Mouse (Mus musculus): ENCODE measurements around the gene Ap2m1. TPM values are rescaled to one million over a fixed set of nuclear protein-coding genes. Genes with fewer than 3 reads are reported as not detected.

Ap2m1 gene
- polyA plus RNA-seq, 1 experiment from 2014 or later = 624 TPM

GRCm38 (mm10) chr16:20557381-20557780 is 22.1 kb downstream of the Ap2m1 start:
- no peak for ATAC-seq (ENCODE audit: low read depth)
- 65% methylated on average over 7 of the region's 7 CpGs for WGBS
- Histone ChIP-seq H3K4me3 (ENCODE audit: low read length) (no peak overlapping the region), H3K9ac (ENCODE audit: low read length) (no peak overlapping the region), H3K27me3 (ENCODE audit: control insufficient read depth, insufficient read depth, low read depth, low read length) (no peaks in the 10 kb centered on the region), H3K9me3 (ENCODE audit: control insufficient read depth, low read length) (no peaks in the 10 kb centered on the region), H3K36me3 (ENCODE audit: control insufficient read depth, insufficient read depth, low read length) (peaks cover 48% of the 10 kb centered on the region), H3K27ac (ENCODE audit: low read length) (no peak overlapping the region), H3K4me1 (replicated peaks; ENCODE audit: control insufficient read depth, insufficient read depth, low read length) (no peaks in the 10 kb centered on the region), H3K4me2 (ENCODE audit: low read depth, low read length) (no peak overlapping the region)

GRCm38 (mm10) chr16:20565075-20565474 is 29.8 kb downstream of the Ap2m1 start:
- no peaks in the 10 kb centered on the region for H3K9me3 ChIP-seq (ENCODE audit: control insufficient read depth, low read length)
- 45% methylated on average over 1 of the region's 1 CpGs for WGBS
- no peaks in the 10 kb centered on the region for H3K4me1 ChIP-seq (replicated peaks; ENCODE audit: control insufficient read depth, insufficient read depth, low read length)
- no peak overlapping the region for H3K4me3 ChIP-seq (ENCODE audit: low read length)
- peaks cover 15% of the 10 kb centered on the region for H3K36me3 ChIP-seq (ENCODE audit: control insufficient read depth, insufficient read depth, low read length)
- H3K4me2 ChIP-seq (ENCODE audit: low read depth, low read length) = no peak overlapping the region
- no peak for ATAC-seq (ENCODE audit: low read depth)
- no peak overlapping the region for H3K27ac ChIP-seq (ENCODE audit: low read length)
- H3K9ac ChIP-seq (ENCODE audit: low read length) = no peak overlapping the region
- no peaks in the 10 kb centered on the region for H3K27me3 ChIP-seq (ENCODE audit: control insufficient read depth, insufficient read depth, low read depth, low read length)

- H3K4me1 ChIP-seq (replicated peaks; ENCODE audit: control insufficient read depth, insufficient read depth, low read length) = peaks cover 11% of the 10 kb centered on the region
- H3K27ac ChIP-seq (ENCODE audit: low read length) = no peak within 1 kb of the TSS
- peak within 1 kb of the TSS; percentile 42; the same call in 1 of the 2 replicates for H3K9ac ChIP-seq (ENCODE audit: low read length)
- no peaks in the 10 kb centered on the region for H3K9me3 ChIP-seq (ENCODE audit: control insufficient read depth, low read length)
- WGBS = under 1% methylated on average over 24 of the region's 24 CpGs
- no peaks in the 10 kb centered on the region for H3K36me3 ChIP-seq (ENCODE audit: control insufficient read depth, insufficient read depth, low read length)
- ATAC-seq (ENCODE audit: low read depth) = peak; percentile 34
- peak within 1 kb of the TSS; percentile 51 for H3K4me3 ChIP-seq (ENCODE audit: low read length)
- H3K4me2 ChIP-seq (ENCODE audit: low read depth, low read length) = peak within 1 kb of the TSS; percentile 83
- H3K27me3 ChIP-seq (ENCODE audit: control insufficient read depth, insufficient read depth, low read depth, low read length) = peaks cover 54% of the 10 kb centered on the region
Observed at GRCm38 (mm10) chr16:20589366-20589938, 54.2 kb downstream of the Ap2m1 start, which contains the start of gene Vwa5b2. Gene Vwa5b2 (plus strand): TSS chr16:20589471.

- 0% methylated on average over 39 of the region's 39 CpGs for WGBS
- peak; percentile 80 for ATAC-seq (ENCODE audit: low read depth)
- H3K36me3 ChIP-seq (ENCODE audit: control insufficient read depth, insufficient read depth, low read length) = no peaks in the 10 kb centered on the region
- peak overlapping the region; percentile 42; the same call in 1 of the 2 replicates for H3K9ac ChIP-seq (ENCODE audit: low read length)
- peaks cover 54% of the 10 kb centered on the region for H3K27me3 ChIP-seq (ENCODE audit: control insufficient read depth, insufficient read depth, low read depth, low read length)
- H3K9me3 ChIP-seq (ENCODE audit: control insufficient read depth, low read length) = no peaks in the 10 kb centered on the region
- H3K4me3 ChIP-seq (ENCODE audit: low read length) = peak overlapping the region; percentile 51
- H3K27ac ChIP-seq (ENCODE audit: low read length) = no peak overlapping the region
- peak overlapping the region; percentile 83 for H3K4me2 ChIP-seq (ENCODE audit: low read depth, low read length)
- peaks cover 11% of the 10 kb centered on the region for H3K4me1 ChIP-seq (replicated peaks; ENCODE audit: control insufficient read depth, insufficient read depth, low read length)
Observed at GRCm38 (mm10) chr16:20589939-20590679, 54.8 kb downstream of the Ap2m1 start.

GRCm38 (mm10) chr16:20590680-20591038 is 55.4 kb downstream of the Ap2m1 start:
- no peak for ATAC-seq (ENCODE audit: low read depth)
- Histone ChIP-seq H3K4me2 (ENCODE audit: low read depth, low read length) (peak overlapping the region; percentile 83), H3K27ac (ENCODE audit: low read length) (no peak overlapping the region), H3K9me3 (ENCODE audit: control insufficient read depth, low read length) (no peaks in the 10 kb centered on the region), H3K27me3 (ENCODE audit: control insufficient read depth, insufficient read depth, low read depth, low read length) (peaks cover 54% of the 10 kb centered on the region), H3K9ac (ENCODE audit: low read length) (no peak overlapping the region), H3K4me3 (ENCODE audit: low read length) (peak overlapping the region; percentile 51), H3K36me3 (ENCODE audit: control insufficient read depth, insufficient read depth, low read length) (no peaks in the 10 kb centered on the region), H3K4me1 (replicated peaks; ENCODE audit: control insufficient read depth, insufficient read depth, low read length) (peaks cover 11% of the 10 kb centered on the region)
- 2% methylated on average over 17 of the region's 17 CpGs for WGBS

GRCm38 (mm10) chr16:20591076-20591705 is 55.9 kb downstream of the Ap2m1 start:
- Histone ChIP-seq H3K4me1 (replicated peaks; ENCODE audit: control insufficient read depth, insufficient read depth, low read length) (peaks cover 11% of the 10 kb centered on the region), H3K27ac (ENCODE audit: low read length) (no peak overlapping the region), H3K9me3 (ENCODE audit: control insufficient read depth, low read length) (no peaks in the 10 kb centered on the region), H3K27me3 (ENCODE audit: control insufficient read depth, insufficient read depth, low read depth, low read length) (peaks cover 54% of the 10 kb centered on the region), H3K36me3 (ENCODE audit: control insufficient read depth, insufficient read depth, low read length) (no peaks in the 10 kb centered on the region), H3K9ac (ENCODE audit: low read length) (no peak overlapping the region), H3K4me3 (ENCODE audit: low read length) (peak overlapping the region; percentile 51; the same call in 1 of the 2 replicates), H3K4me2 (ENCODE audit: low read depth, low read length) (no peak overlapping the region)
- WGBS = 3% methylated on average over 45 of the region's 48 CpGs
- ATAC-seq (ENCODE audit: low read depth) = no peak

Other genes with a start within 250 kb of the Ap2m1 start
- 74.8 and 76.6 TPM in 2 replicates for gene Parl, start 233.1 kb upstream of the Ap2m1 start, polyA plus RNA-seq (2015; fragmentation: Nextera tagmentation; extraction: Ambion mirVana)
- gene Cyp2ab1, start 210.1 kb upstream of the Ap2m1 start, polyA plus RNA-seq (2015; fragmentation: Nextera tagmentation; extraction: Ambion mirVana) = 0.18 TPM in 1 of 2 replicates, not detected in the other
- gene Abcc5, start 109.1 kb upstream of the Ap2m1 start, polyA plus RNA-seq (2015; fragmentation: Nextera tagmentation; extraction: Ambion mirVana) = 65.1 and 80.4 TPM in 2 replicates
- gene Eif2b5, start 36.7 kb upstream of the Ap2m1 start, polyA plus RNA-seq (2015; fragmentation: Nextera tagmentation; extraction: Ambion mirVana) = 93.5 and 94.5 TPM in 2 replicates
- 17.4 and 19.9 TPM in 2 replicates for gene Dvl3, start 18.5 kb upstream of the Ap2m1 start, polyA plus RNA-seq (2015; fragmentation: Nextera tagmentation; extraction: Ambion mirVana)
- gene Abcf3, start 13.1 kb downstream of the Ap2m1 start, polyA plus RNA-seq (2015; fragmentation: Nextera tagmentation; extraction: Ambion mirVana) = 57.9 and 67.9 TPM in 2 replicates
- 0.49 and 0.93 TPM in 2 replicates for gene Vwa5b2, start 54.0 kb downstream of the Ap2m1 start, polyA plus RNA-seq (2015; fragmentation: Nextera tagmentation; extraction: Ambion mirVana)
- 24.4 and 25.6 TPM in 2 replicates for gene Eef1akmt4, start 76.1 kb downstream of the Ap2m1 start, polyA plus RNA-seq (2015; fragmentation: Nextera tagmentation; extraction: Ambion mirVana)
- not detected in 2 replicates for gene Gm49333, start 76.1 kb downstream of the Ap2m1 start, polyA plus RNA-seq (2015; fragmentation: Nextera tagmentation; extraction: Ambion mirVana)
- 29.1 and 31.5 TPM in 2 replicates for gene Alg3, start 76.3 kb downstream of the Ap2m1 start, polyA plus RNA-seq (2015; fragmentation: Nextera tagmentation; extraction: Ambion mirVana)
- 0.59 and 0.88 TPM in 2 replicates for gene Camk2n2, start 85.8 kb downstream of the Ap2m1 start, polyA plus RNA-seq (2015; fragmentation: Nextera tagmentation; extraction: Ambion mirVana)
- 1.4 and 2.2 TPM in 2 replicates for gene Ece2, start 94.3 kb downstream of the Ap2m1 start, polyA plus RNA-seq (2015; fragmentation: Nextera tagmentation; extraction: Ambion mirVana)
- gene Psmd2, start 116.2 kb downstream of the Ap2m1 start, polyA plus RNA-seq (2015; fragmentation: Nextera tagmentation; extraction: Ambion mirVana) = 285 and 301 TPM in 2 replicates
- gene Eif4g1, start 132.8 kb downstream of the Ap2m1 start, polyA plus RNA-seq (2015; fragmentation: Nextera tagmentation; extraction: Ambion mirVana) = 139 and 140 TPM in 2 replicates
- 7.8 and 9.1 TPM in 2 replicates for gene Fam131a, start 157.8 kb downstream of the Ap2m1 start, polyA plus RNA-seq (2015; fragmentation: Nextera tagmentation; extraction: Ambion mirVana)
- gene Polr2h, start 182.2 kb downstream of the Ap2m1 start, polyA plus RNA-seq (2015; fragmentation: Nextera tagmentation; extraction: Ambion mirVana) = 74.3 and 87.5 TPM in 2 replicates
- gene Clcn2, start 182.3 kb downstream of the Ap2m1 start, polyA plus RNA-seq (2015; fragmentation: Nextera tagmentation; extraction: Ambion mirVana) = 5.8 and 8.2 TPM in 2 replicates
- 3.3 and 3.8 TPM in 2 replicates for gene Chrd, start 197.6 kb downstream of the Ap2m1 start, polyA plus RNA-seq (2015; fragmentation: Nextera tagmentation; extraction: Ambion mirVana)
- 0.79 and 0.99 TPM in 2 replicates for gene Thpo, start 199.0 kb downstream of the Ap2m1 start, polyA plus RNA-seq (2015; fragmentation: Nextera tagmentation; extraction: Ambion mirVana)

All from lung, embryonic 16.5 days (tissue).